Mouse (Mus musculus) erythroblast, embryonic 14.5 days (primary cell): ENCODE measurements around the gene Arhgap1.

Source experiments
- GATA1 ChIP-seq: IDR thresholded peaks from 2 replicates; pipeline ENCODE4 v1.6.1; 2012; ENCODE audit warnings: low read length, inconsistent platforms, mixed read lengths
- TAL1 ChIP-seq: IDR thresholded peaks from 3 replicates; pipeline ENCODE4 v1.6.1; 2012; ENCODE audit warnings: low read length, inconsistent platforms, mixed read lengths

DNA sequence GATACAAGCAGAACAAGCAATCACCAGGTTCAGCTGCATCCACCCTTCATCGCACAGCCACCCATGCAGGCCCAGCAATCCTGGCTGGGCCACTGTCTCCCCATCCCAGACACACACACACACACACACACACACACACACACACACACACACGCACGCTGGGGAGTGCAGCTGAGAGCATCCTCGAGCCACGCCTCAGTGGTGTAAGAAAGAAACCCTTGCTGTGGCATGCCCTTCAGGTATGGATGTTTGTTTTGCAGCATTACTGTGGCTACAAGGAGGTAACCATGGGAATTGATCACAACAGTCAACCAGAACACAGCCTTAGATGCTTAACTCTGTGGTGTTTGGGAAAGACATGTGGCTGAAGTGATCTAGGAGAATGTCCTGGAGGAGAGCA is 17.3 kb upstream of the Arhgap1 start:
- TF ChIP-seq TAL1: no peak
- no peak for TF ChIP-seq GATA1
